Mouse (Mus musculus) G1E (cell line): Measurements from ENCODE around the gene Gtf2f1.

ENCODE experiments used
- CTCF ChIP-seq: IDR thresholded peaks from 2 replicates; pipeline ENCODE4 v1.5.1; 2012; ENCODE audit warnings: low read depth, low read length, inconsistent platforms, mixed read lengths
- GATA1 ChIP-seq: IDR thresholded peaks from 2 replicates; pipeline ENCODE4 v1.6.1; 2012; ENCODE audit warnings: borderline replicate concordance, low read length, inconsistent platforms, mixed read lengths
- TAL1 ChIP-seq: conservative IDR thresholded peaks from 2 replicates; pipeline ENCODE4 v1.6.1; 2012; ENCODE audit warnings: low read depth, low read length, inconsistent platforms, mixed read lengths

DNA sequence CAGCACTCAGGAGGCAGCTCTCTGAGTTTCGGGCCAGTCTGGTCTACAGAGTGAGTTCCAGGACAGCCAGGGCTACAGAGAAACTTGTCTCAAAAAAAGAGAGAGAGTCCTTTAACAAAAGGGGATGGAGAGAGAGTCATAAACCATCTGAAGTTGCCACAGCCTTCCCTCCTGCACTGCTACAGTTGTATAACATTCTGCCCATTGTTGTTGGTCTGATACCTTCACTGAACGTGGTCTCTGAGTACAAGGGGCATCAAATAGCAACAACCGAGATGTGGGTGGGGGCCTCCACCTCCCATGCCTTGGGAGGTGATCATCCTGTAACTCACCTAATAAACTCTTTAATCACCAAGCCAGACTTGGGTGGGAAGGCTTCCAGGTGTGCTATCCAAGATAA is 25.4 kb downstream of the Gtf2f1 start:
- TF ChIP-seq CTCF: no peak
- TF ChIP-seq TAL1: no peak
- no peak for TF ChIP-seq GATA1
